Mouse (Mus musculus) hindbrain, embryonic 14.5 days (tissue): ENCODE results near the gene Zdhhc14. TPM values are rescaled to one million over a fixed set of nuclear protein-coding genes. Genes with fewer than 3 reads are reported as not detected.

Source experiments
- ATAC-seq: fragments of 200-750 bp; cut with Nextera tagmentation; 2 replicates; pipeline ENCODE4 v1.8.0; 2017; ENCODE audit warnings: moderate number of reproducible peaks, mild to moderate bottlenecking, moderate TSS enrichment, moderate library complexity; ENCODE audit not compliant: low FRiP score
- DNase-seq: peaks from one replicate; pipeline ENCODE4 v3.0.0-alpha.2; 2015; ENCODE audit warnings: low spot score
- H3K27ac ChIP-seq: fragments of 300-500 bp; sonication (generic); 2 replicates; pipeline ENCODE4 v1.5.1; 2014; ENCODE audit warnings: mild to moderate bottlenecking, moderate library complexity
- H3K27me3 ChIP-seq: fragments of 300-500 bp; sonication (generic); 2 replicates; pipeline ENCODE4 v1.6.1; 2014; ENCODE audit warnings: mild to moderate bottlenecking, low read length, mixed read lengths; ENCODE audit not compliant: control insufficient read depth, insufficient read depth
- H3K36me3 ChIP-seq: fragments of 300-500 bp; sonication (generic); replicated peaks from 2 replicates; pipeline ENCODE4 v1.6.1; 2014; ENCODE audit not compliant: control insufficient read depth, insufficient read depth
- H3K4me1 ChIP-seq: fragments of 300-500 bp; sonication (generic); replicated peaks from 2 replicates; pipeline ENCODE4 v1.6.1; 2014; ENCODE audit warnings: antibody characterized with exemption, low read length, mixed read lengths; ENCODE audit not compliant: control insufficient read depth, insufficient read depth
- H3K4me2 ChIP-seq: fragments of 300-500 bp; sonication (generic); replicated peaks from 2 replicates; pipeline ENCODE4 v1.6.1; 2014; ENCODE audit warnings: mild to moderate bottlenecking, moderate library complexity
- H3K4me3 ChIP-seq: fragments of 300-500 bp; sonication (generic); replicated peaks from 2 replicates; pipeline ENCODE4 v1.5.1; 2014; ENCODE audit warnings: mild to moderate bottlenecking, low read length
- H3K9ac ChIP-seq: fragments of 300-500 bp; sonication (generic); 2 replicates; pipeline ENCODE4 v1.6.1; 2014
- H3K9me3 ChIP-seq: fragments of 300-500 bp; sonication (generic); 2 replicates; pipeline ENCODE4 v1.6.1; 2016; ENCODE audit warnings: low read length; ENCODE audit not compliant: control insufficient read depth
- WGBS: fragments of 180-500 bp; shearing (Covaris S2); extraction: QIAGEN DNeasy Blood & Tissue Kit; methylation state at CpG from one replicate; pipeline ENCODE4 v1.1.7; 2014; 5-methylcytosine and 5-hydroxymethylcytosine counted together
- polyA plus RNA-seq: library from polyadenylated mRNA; unstranded; fragments of >200 nt; fragmentation: Nextera tagmentation; extraction: Ambion mirVana; gene quantifications from 2 replicates; pipeline ENCODE4 v1.2.1, GENCODE M21; 2014

The Zdhhc14 gene
- polyA plus RNA-seq, 1 experiment from 2014 or later = 12.3 TPM

- Histone ChIP-seq H3K9ac (no peak overlapping the region), H3K4me3 (no peak overlapping the region), H3K4me1 (no peaks in the 10 kb centered on the region), H3K4me2 (no peak overlapping the region), H3K36me3 (no peaks in the 10 kb centered on the region), H3K9me3 (no peaks in the 10 kb centered on the region), H3K27ac (no peak overlapping the region), H3K27me3 (no peaks in the 10 kb centered on the region)
- no peak for DNase-seq
- ATAC-seq = no peak
- 65% methylated on average over 4 of the region's 4 CpGs for WGBS
Measured at GRCm38 (mm10) chr17:5483456-5483855, 8.9 kb upstream of the Zdhhc14 start.

DNA sequence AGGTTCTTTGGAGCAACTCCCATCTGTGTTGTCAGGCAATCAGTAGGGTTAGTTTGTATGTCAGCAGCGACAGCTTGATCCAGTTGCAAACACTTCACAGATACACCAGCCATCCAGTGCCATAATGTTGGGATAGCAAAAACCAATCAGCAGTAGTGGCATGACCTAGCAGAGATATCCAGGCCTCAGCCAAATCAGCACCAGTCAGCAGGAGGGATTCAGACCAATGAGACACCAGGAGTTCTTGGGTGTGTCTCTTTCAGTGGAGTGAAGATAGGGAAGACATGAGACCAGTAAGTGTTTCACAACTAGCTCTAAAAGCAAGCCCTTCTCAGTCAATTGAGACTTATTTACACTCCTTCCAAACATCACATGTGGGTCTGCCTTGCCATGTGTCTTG, 7.7 kb upstream of the Zdhhc14 start:
- H3K4me1 ChIP-seq = no peaks in the 10 kb centered on the region
- no peak overlapping the region for H3K4me2 ChIP-seq
- H3K27me3 ChIP-seq = no peaks in the 10 kb centered on the region
- ATAC-seq (no peak), DNase-seq (no peak)
- no peaks in the 10 kb centered on the region for H3K9me3 ChIP-seq
- no peaks in the 10 kb centered on the region for H3K36me3 ChIP-seq
- no peak overlapping the region for H3K27ac ChIP-seq
- 85% methylated on average over 1 of the region's 1 CpGs for WGBS
- H3K9ac ChIP-seq = no peak overlapping the region
- no peak overlapping the region for H3K4me3 ChIP-seq

GRCm38 (mm10) chr17:5488156-5488555, 4.2 kb upstream of the Zdhhc14 start:
- no peak for ATAC-seq
- Histone ChIP-seq H3K4me1 (no peaks in the 10 kb centered on the region), H3K9ac (no peak overlapping the region), H3K4me3 (no peak overlapping the region), H3K9me3 (no peaks in the 10 kb centered on the region), H3K4me2 (no peak overlapping the region), H3K27me3 (no peaks in the 10 kb centered on the region), H3K27ac (no peak overlapping the region), H3K36me3 (no peaks in the 10 kb centered on the region)
- WGBS = 65% methylated on average over 9 of the region's 9 CpGs
- DNase-seq = no peak

DNA sequence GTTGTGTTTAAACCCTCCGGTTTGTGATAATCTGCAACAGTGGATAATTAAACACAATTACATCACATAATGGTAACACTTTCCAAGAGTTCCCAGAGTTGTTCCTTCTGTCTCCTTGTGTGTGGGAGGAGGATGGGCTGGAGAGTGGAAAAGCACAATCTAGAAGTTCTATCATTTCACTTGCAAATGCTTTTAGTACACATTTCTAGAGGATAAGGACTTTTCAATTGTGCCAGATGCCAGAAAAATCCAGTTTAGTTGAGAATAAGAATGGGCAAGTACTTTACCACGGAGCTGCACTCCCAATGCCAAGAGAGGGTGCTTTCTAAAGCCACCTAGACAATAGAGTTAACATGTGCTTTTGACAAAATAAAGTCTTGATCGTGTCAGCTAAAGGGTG, 2.0 kb upstream of the Zdhhc14 start:
- H3K27me3 ChIP-seq = no peaks in the 10 kb centered on the region
- H3K36me3 ChIP-seq = no peaks in the 10 kb centered on the region
- 69% methylated on average over 3 of the region's 3 CpGs for WGBS
- H3K4me1 ChIP-seq = peaks cover 15% of the 10 kb centered on the region
- H3K27ac ChIP-seq = peak overlapping the region; percentile 98
- no peak overlapping the region; the same call in 1 of the 2 replicates for H3K9ac ChIP-seq
- ATAC-seq (no peak), DNase-seq (no peak)
- no peak overlapping the region for H3K4me3 ChIP-seq
- H3K9me3 ChIP-seq = no peaks in the 10 kb centered on the region
- peak overlapping the region; percentile 97; the same call in 1 of the 2 replicates for H3K4me2 ChIP-seq

GRCm38 (mm10) chr17:5491031-5491800, 1.1 kb upstream of the Zdhhc14 start:
- H3K4me1 ChIP-seq = peaks cover 15% of the 10 kb centered on the region
- peak overlapping the region; percentile 97 for H3K4me2 ChIP-seq
- H3K9me3 ChIP-seq = no peaks in the 10 kb centered on the region
- under 1% methylated on average over 29 of the region's 29 CpGs for WGBS
- no peaks in the 10 kb centered on the region for H3K27me3 ChIP-seq
- H3K36me3 ChIP-seq = no peaks in the 10 kb centered on the region
- DNase-seq (peak; percentile 93), ATAC-seq (peak; percentile 91)
- H3K27ac ChIP-seq = peak overlapping the region; percentile 98
- peak overlapping the region; percentile 78 for H3K9ac ChIP-seq
- peak overlapping the region; percentile 73 for H3K4me3 ChIP-seq

GRCm38 (mm10) chr17:5492746-5493160, 396 bp downstream of the Zdhhc14 start:
- Histone ChIP-seq H3K4me2 (peak overlapping the region; percentile 97), H3K27me3 (no peaks in the 10 kb centered on the region), H3K4me3 (peak overlapping the region; percentile 73), H3K27ac (peak overlapping the region; percentile 98), H3K9ac (peak overlapping the region; percentile 78), H3K36me3 (no peaks in the 10 kb centered on the region), H3K9me3 (no peaks in the 10 kb centered on the region), H3K4me1 (peaks cover 15% of the 10 kb centered on the region)
- ATAC-seq (peak; percentile 62), DNase-seq (no peak)
- WGBS = under 1% methylated on average over 48 of the region's 48 CpGs

- no peaks in the 10 kb centered on the region for H3K36me3 ChIP-seq
- H3K9ac ChIP-seq = peak overlapping the region; percentile 78
- no peaks in the 10 kb centered on the region for H3K9me3 ChIP-seq
- no peak for DNase-seq
- ATAC-seq = no peak
- no peaks in the 10 kb centered on the region for H3K27me3 ChIP-seq
- 3% methylated on average over 53 of the region's 53 CpGs for WGBS
- H3K4me3 ChIP-seq = peak overlapping the region; percentile 73
- peaks cover 15% of the 10 kb centered on the region for H3K4me1 ChIP-seq
- H3K27ac ChIP-seq = peak overlapping the region; percentile 98
- H3K4me2 ChIP-seq = peak overlapping the region; percentile 97
Measured at GRCm38 (mm10) chr17:5493161-5493771, 909 bp downstream of the Zdhhc14 start.

- Histone ChIP-seq H3K27ac (no peak overlapping the region), H3K4me2 (peak overlapping the region; percentile 97), H3K27me3 (no peaks in the 10 kb centered on the region), H3K4me1 (peaks cover 15% of the 10 kb centered on the region), H3K9me3 (no peaks in the 10 kb centered on the region), H3K9ac (peak overlapping the region; percentile 78), H3K4me3 (peak overlapping the region; percentile 73), H3K36me3 (no peaks in the 10 kb centered on the region)
- DNase-seq (no peak), ATAC-seq (no peak)
- WGBS = 19% methylated on average over 4 of the region's 4 CpGs
Measured at GRCm38 (mm10) chr17:5493809-5494208, 1.5 kb downstream of the Zdhhc14 start.

DNA sequence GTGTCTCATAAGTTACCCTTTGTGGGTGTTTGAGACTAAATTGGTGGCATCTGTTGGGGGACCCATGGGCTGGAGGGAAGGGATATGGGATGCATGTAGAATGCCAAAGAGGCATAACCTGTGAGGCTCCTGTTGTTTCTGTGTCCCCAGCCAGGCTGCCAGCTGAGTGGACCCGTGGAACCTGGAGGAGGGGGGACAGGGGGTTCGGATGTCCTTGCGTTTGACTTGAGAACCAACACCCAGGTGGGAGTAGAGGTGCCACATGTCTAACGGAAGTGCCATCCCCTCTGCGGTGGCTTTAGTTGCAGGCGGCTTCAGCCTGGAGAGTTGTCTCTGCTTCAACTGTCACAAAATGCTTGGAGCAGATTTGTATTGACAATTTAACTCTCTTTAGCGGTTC, 2.5 kb downstream of the Zdhhc14 start:
- Histone ChIP-seq H3K9ac (no peak overlapping the region), H3K27ac (no peak overlapping the region), H3K4me3 (peak overlapping the region; percentile 73), H3K9me3 (no peaks in the 10 kb centered on the region), H3K36me3 (no peaks in the 10 kb centered on the region), H3K27me3 (no peaks in the 10 kb centered on the region), H3K4me1 (peaks cover 15% of the 10 kb centered on the region), H3K4me2 (peak overlapping the region; percentile 97)
- 81% methylated on average over 7 of the region's 7 CpGs for WGBS
- DNase-seq = no peak
- no peak for ATAC-seq
